Mouse (Mus musculus): Measurements from ENCODE around the gene Atraid.

GRCm38 (mm10) chr5:31092231-31092975 lies 44.3 kb downstream of the Atraid start:
- TF ChIP-seq CTCF (IDR thresholded peaks at IDR 0.05; ENCODE audit: low read depth) (no peak), EP300 (IDR thresholded peaks at IDR 0.05; ENCODE audit: low read depth) (no peak)

All from heart, postnatal 0 days (tissue).